Mouse (Mus musculus) heart, embryonic 13.5 days (tissue): ENCODE measurements around the gene Spag5. TPM values are rescaled to one million over a fixed set of nuclear protein-coding genes. Genes with fewer than 3 reads are reported as not detected.
"Not testable (repeated sequence)": the region's sequence is repeated elsewhere in the genome, so short reads cannot be mapped to it uniquely, and the experiment has no call there.

Experiments used
- ATAC-seq: fragments of 200-750 bp; cut with Nextera tagmentation; 2 replicates; pipeline ENCODE4 v1.8.0; 2017; ENCODE audit warnings: moderate TSS enrichment; ENCODE audit not compliant: insufficient number of reproducible peaks, low FRiP score, low TSS enrichment; ENCODE audit errors: extremely low read depth
- H3K27ac ChIP-seq: fragments of 300-500 bp; sonication (generic); replicated peaks from 2 replicates; pipeline ENCODE4 v1.5.1; 2015; ENCODE audit warnings: moderate library complexity, mild to moderate bottlenecking, inconsistent platforms
- H3K27me3 ChIP-seq: fragments of 300-500 bp; sonication (generic); replicated peaks from 2 replicates; pipeline ENCODE4 v1.6.1; 2015; ENCODE audit warnings: mild to moderate bottlenecking, inconsistent platforms
- H3K36me3 ChIP-seq: fragments of 300-500 bp; sonication (generic); 2 replicates; pipeline ENCODE4 v1.6.1; 2015; ENCODE audit warnings: mild to moderate bottlenecking, inconsistent platforms
- H3K4me1 ChIP-seq: fragments of 300-500 bp; sonication (generic); 2 replicates; pipeline ENCODE4 v1.6.1; 2015; ENCODE audit warnings: inconsistent platforms
- H3K4me2 ChIP-seq: fragments of 300-500 bp; sonication (generic); 2 replicates; pipeline ENCODE4 v1.6.1; 2015; ENCODE audit warnings: inconsistent platforms, mild to moderate bottlenecking, moderate library complexity
- H3K4me3 ChIP-seq: fragments of 300-500 bp; sonication (generic); 2 replicates; pipeline ENCODE4 v1.5.1; 2015; ENCODE audit warnings: moderate library complexity, mild to moderate bottlenecking, inconsistent platforms
- H3K9ac ChIP-seq: fragments of 300-500 bp; sonication (generic); 2 replicates; pipeline ENCODE4 v1.6.1; 2015; ENCODE audit warnings: inconsistent platforms, mild to moderate bottlenecking, moderate library complexity
- H3K9me3 ChIP-seq: fragments of 300-500 bp; sonication (generic); 2 replicates; pipeline ENCODE4 v1.6.1; 2016; ENCODE audit warnings: inconsistent platforms
- WGBS: fragments of 180-500 bp; shearing (Covaris S2); methylation state at CpG from one replicate; pipeline ENCODE4 v1.1.7; 2015; ENCODE audit warnings: mixed read lengths; 5-methylcytosine and 5-hydroxymethylcytosine counted together
- polyA plus RNA-seq: library from polyadenylated mRNA; unstranded; fragments of >200 nt; fragmentation: Nextera tagmentation; extraction: Ambion mirVana; gene quantifications from 2 replicates; pipeline ENCODE4 v1.2.1, GENCODE M21; 2015

Spag5 gene
- polyA plus RNA-seq = 24.5 and 25.5 TPM in 2 replicates

GRCm38 (mm10) chr11:78301357-78302084 is at the start of gene Spag5:
Gene Spag5 (plus strand): TSS chr11:78301529.
- peak; percentile 94 for ATAC-seq
- WGBS = under 1% methylated on average over 49 of the region's 49 CpGs
- Histone ChIP-seq H3K36me3 (peaks cover 34% of the 10 kb centered on the region), H3K27me3 (no peaks in the 10 kb centered on the region), H3K4me3 (peak within 1 kb of the TSS; percentile 86), H3K9ac (peak within 1 kb of the TSS; percentile 92), H3K9me3 (no peaks in the 10 kb centered on the region), H3K27ac (peak within 1 kb of the TSS; percentile 80), H3K4me1 (peaks cover 33% of the 10 kb centered on the region), H3K4me2 (peak within 1 kb of the TSS; percentile 92)

- no peak overlapping the region for H3K4me2 ChIP-seq
- no peaks in the 10 kb centered on the region for H3K9me3 ChIP-seq
- peaks cover 34% of the 10 kb centered on the region for H3K36me3 ChIP-seq
- H3K4me3 ChIP-seq = no peak overlapping the region
- H3K9ac ChIP-seq = no peak overlapping the region
- WGBS = 75% methylated on average over 1 of the region's 1 CpGs
- H3K4me1 ChIP-seq = no peaks in the 10 kb centered on the region
- no peak overlapping the region for H3K27ac ChIP-seq
- H3K27me3 ChIP-seq = peaks cover 15% of the 10 kb centered on the region
- ATAC-seq = no peak
These were observed 44.7 kb upstream of the Spag5 start for GRCm38 (mm10) chr11:78256618-78257017.

- Histone ChIP-seq H3K4me2 (peak overlapping the region; percentile 82), H3K9me3 (no peaks in the 10 kb centered on the region), H3K27me3 (peaks cover 15% of the 10 kb centered on the region), H3K4me1 (peaks cover 15% of the 10 kb centered on the region), H3K36me3 (peaks cover 28% of the 10 kb centered on the region), H3K9ac (no peak overlapping the region; the same call in 1 of the 2 replicates), H3K4me3 (peak overlapping the region; percentile 93), H3K27ac (no peak overlapping the region)
- no peak for ATAC-seq
- WGBS = 85% methylated on average over 2 of the region's 2 CpGs
These were observed 40.7 kb upstream of the Spag5 start for GRCm38 (mm10) chr11:78260489-78261258.

- Histone ChIP-seq H3K4me3 (peak within 1 kb of the TSS; percentile 93), H3K27me3 (peaks cover 15% of the 10 kb centered on the region), H3K4me2 (peak within 1 kb of the TSS; percentile 82), H3K4me1 (peaks cover 15% of the 10 kb centered on the region), H3K36me3 (peaks cover 37% of the 10 kb centered on the region), H3K9ac (peak within 1 kb of the TSS; percentile 93), H3K27ac (peak within 1 kb of the TSS; percentile 87), H3K9me3 (no peaks in the 10 kb centered on the region)
- under 1% methylated on average over 115 of the region's 115 CpGs for WGBS
- peak; percentile 95 for ATAC-seq
These were observed 39.7 kb upstream of the Spag5 start, which contains the start of gene 2610507B11Rik for GRCm38 (mm10) chr11:78261380-78262352. Gene 2610507B11Rik (plus strand): TSS chr11:78261752.

- WGBS = 2% methylated on average over 8 of the region's 8 CpGs
- peak overlapping the region; percentile 93 for H3K9ac ChIP-seq
- peak overlapping the region; percentile 87; the same call in 1 of the 2 replicates for H3K27ac ChIP-seq
- peak overlapping the region; percentile 82 for H3K4me2 ChIP-seq
- H3K4me1 ChIP-seq = peaks cover 15% of the 10 kb centered on the region
- peak overlapping the region; percentile 93 for H3K4me3 ChIP-seq
- no peaks in the 10 kb centered on the region for H3K9me3 ChIP-seq
- H3K27me3 ChIP-seq = peaks cover 15% of the 10 kb centered on the region
- ATAC-seq = no peak
- peaks cover 45% of the 10 kb centered on the region for H3K36me3 ChIP-seq
These were observed 38.8 kb upstream of the Spag5 start for GRCm38 (mm10) chr11:78262550-78262949.

- H3K9ac ChIP-seq = no peak overlapping the region
- no peak overlapping the region for H3K4me2 ChIP-seq
- H3K4me1 ChIP-seq = peaks cover 15% of the 10 kb centered on the region
- H3K36me3 ChIP-seq = peaks cover 74% of the 10 kb centered on the region
- H3K9me3 ChIP-seq = no peaks in the 10 kb centered on the region
- no peak overlapping the region for H3K27ac ChIP-seq
- WGBS = 87% methylated on average over 6 of the region's 6 CpGs
- no peak overlapping the region for H3K4me3 ChIP-seq
- no peak for ATAC-seq
- peaks cover 3% of the 10 kb centered on the region; the same call in 1 of the 2 replicates for H3K27me3 ChIP-seq
These were observed 35.8 kb upstream of the Spag5 start for GRCm38 (mm10) chr11:78265571-78265970.

- WGBS = 84% methylated on average over 13 of the region's 13 CpGs
- no peaks in the 10 kb centered on the region for H3K27me3 ChIP-seq
- ATAC-seq = no peak
- H3K9me3 ChIP-seq = no peaks in the 10 kb centered on the region
- no peak overlapping the region for H3K4me3 ChIP-seq
- peaks cover 97% of the 10 kb centered on the region for H3K36me3 ChIP-seq
- H3K9ac ChIP-seq = no peak overlapping the region
- H3K4me2 ChIP-seq = no peak overlapping the region
- no peaks in the 10 kb centered on the region for H3K4me1 ChIP-seq
- H3K27ac ChIP-seq = no peak overlapping the region
These were observed 29.3 kb upstream of the Spag5 start for GRCm38 (mm10) chr11:78271986-78272385.

GRCm38 (mm10) chr11:78275596-78275995 is 25.7 kb upstream of the Spag5 start:
- Histone ChIP-seq H3K4me3 (no peak overlapping the region), H3K9me3 (no peaks in the 10 kb centered on the region), H3K27me3 (no peaks in the 10 kb centered on the region), H3K27ac (no peak overlapping the region), H3K36me3 (peaks cover 99% of the 10 kb centered on the region), H3K9ac (no peak overlapping the region), H3K4me1 (no peaks in the 10 kb centered on the region), H3K4me2 (no peak overlapping the region)
- ATAC-seq = no peak
- 94% methylated on average over 1 of the region's 1 CpGs for WGBS

GRCm38 (mm10) chr11:78276169-78276568 is 25.2 kb upstream of the Spag5 start:
- ATAC-seq, H3K27me3 ChIP-seq, H3K4me3 ChIP-seq, H3K4me2 ChIP-seq, H3K9me3 ChIP-seq, H3K27ac ChIP-seq, H3K4me1 ChIP-seq, H3K9ac ChIP-seq: not testable (repeated sequence)
- peaks cover 100% of the 10 kb centered on the region for H3K36me3 ChIP-seq
- WGBS = 97% methylated on average over 4 of the region's 4 CpGs

GRCm38 (mm10) chr11:78278853-78279252 is 22.5 kb upstream of the Spag5 start:
- no peak for ATAC-seq

More at GRCm38 (mm10) chr11:78278853-78279252, 22.5 kb upstream of the Spag5 start:
- Histone ChIP-seq H3K9me3 (no peaks in the 10 kb centered on the region), H3K4me1 (no peaks in the 10 kb centered on the region), H3K4me2 (no peak overlapping the region), H3K9ac (no peak overlapping the region), H3K36me3 (peaks cover 100% of the 10 kb centered on the region), H3K27ac (no peak overlapping the region), H3K27me3 (no peaks in the 10 kb centered on the region), H3K4me3 (no peak overlapping the region)
- WGBS = 76% methylated on average over 7 of the region's 7 CpGs
